In the genomic region with DNA sequence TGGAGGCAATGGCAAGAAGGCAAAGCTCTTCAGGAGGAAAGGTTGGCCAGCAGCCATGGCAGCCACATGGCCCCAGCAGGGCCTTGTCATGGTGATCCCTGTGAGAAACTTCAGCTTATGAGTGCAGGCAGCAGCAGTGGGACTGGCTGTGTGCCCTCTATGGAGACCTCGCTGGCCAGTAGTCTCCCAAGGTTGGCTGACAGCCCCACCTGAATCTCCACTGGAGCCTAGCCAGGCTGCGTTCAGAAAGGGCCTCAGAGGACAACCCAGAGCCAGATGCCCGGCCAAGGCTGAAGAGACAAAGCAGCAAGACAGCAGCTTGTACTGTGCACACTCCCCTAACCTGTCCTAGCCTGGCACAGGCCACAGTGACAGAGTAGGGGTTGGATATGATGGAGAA, we compare ENCODE assay signal across 7 mouse cellular contexts. TPM values are rescaled to one million over a fixed set of nuclear protein-coding genes. Genes with fewer than 3 reads are reported as not detected.
DNase-seq lines count a peak whose midpoint lies in the region; ATAC-seq and TF ChIP-seq lines count a peak whose summit lies in the region.

No protein-coding gene starts in this region.

- no peak for TF ChIP-seq CTCF in lung, postnatal 0 days (IDR thresholded peaks at IDR 0.05)

- H3K27ac ChIP-seq in lung, postnatal 0 days (ENCODE audit: low read length): peak overlapping the region; percentile 71

- no peak overlapping the region for H3K4me3 ChIP-seq in lung, postnatal 0 days (ENCODE audit: low read depth, low read length)

- H3K9ac ChIP-seq in lung, postnatal 0 days (replicated peaks; ENCODE audit: low read depth): no peak overlapping the region

- peaks cover 9% of the 10 kb centered on the region; the same call in 1 of the 2 replicates for H3K36me3 ChIP-seq in lung, postnatal 0 days (ENCODE audit: insufficient read depth, low read length)

- H3K4me2 ChIP-seq in lung, postnatal 0 days (replicated peaks; ENCODE audit: low read depth, low read length): no peak overlapping the region

- ATAC-seq in lung, postnatal 0 days: 0 out of 2 replicates have a peak, but pooled peaks have one; percentile 2

- H3K27me3 ChIP-seq in lung, postnatal 0 days (replicated peaks; ENCODE audit: insufficient read depth, low read length): no peaks in the 10 kb centered on the region

- TF ChIP-seq EP300 in lung, postnatal 0 days (IDR thresholded peaks at IDR 0.05): no peak

- WGBS in lung, postnatal 0 days: 37% methylated on average over 3 of the region's 3 CpGs

- peak; percentile 90 for DNase-seq in MN1 (ENCODE audit: low spot score)
- peak; percentile 87 for DNase-seq in brain, adult 2 months (ENCODE audit: low read depth, low spot score)
- DNase-seq in gastrocnemius, postnatal 4 days (ENCODE audit: low spot score in 2 of 2): peak; percentile 30 to 47
- peak; percentile 93 for DNase-seq in kidney, adult 11 months
- DNase-seq in lung, postnatal 0 days (ENCODE audit: low spot score): peak; percentile 69
- no peak for DNase-seq in right cerebral cortex, postnatal 4 days
- no peak for DNase-seq in spleen, postnatal 14 days (ENCODE audit: low spot score in 2 of 2)

- no peaks in the 10 kb centered on the region for H3K9me3 ChIP-seq in lung, postnatal 0 days (ENCODE audit: low read length)

- peaks cover 4% of the 10 kb centered on the region; the same call in 1 of the 2 replicates for H3K4me1 ChIP-seq in lung, postnatal 0 days (ENCODE audit: insufficient read depth, low read depth, low read length)

RNA-seq across cellular contexts. Expression of gene Gcgr, which starts 8.0 kb away (rescaled TPM):
- under 1 TPM in 1 of 2 experiments, not detected in 1; 0.26 TPM for total RNA-seq in gastrocnemius, postnatal 4 days (2021)
- polyA plus RNA-seq in lung, postnatal 0 days (2015; fragmentation: Nextera tagmentation; extraction: Ambion mirVana): 0.61 and 0.76 TPM in 2 replicates

RNA-seq across cellular contexts. Expression of gene Mcrip1, which starts 11.0 kb away (rescaled TPM):
- 10 to 100 TPM; 74.0 to 81.3 TPM for total RNA-seq in gastrocnemius, postnatal 4 days (2021)
- polyA plus RNA-seq in lung, postnatal 0 days (2015; fragmentation: Nextera tagmentation; extraction: Ambion mirVana): 209 and 215 TPM in 2 replicates

RNA-seq across cellular contexts. Expression of gene Ppp1r27, which starts 12.4 kb away (rescaled TPM):
- total RNA-seq in gastrocnemius, postnatal 4 days (2021): 10 to 100 TPM; 80.7 to 99.3 TPM
- not detected in 2 replicates for polyA plus RNA-seq in lung, postnatal 0 days (2015; fragmentation: Nextera tagmentation; extraction: Ambion mirVana)

RNA-seq across cellular contexts. Expression of gene P4hb, which starts 34.6 kb away (rescaled TPM):
- total RNA-seq in gastrocnemius, postnatal 4 days (2021): 100 to 1,000 TPM; 527 to 538 TPM
- 551 and 555 TPM in 2 replicates for polyA plus RNA-seq in lung, postnatal 0 days (2015; fragmentation: Nextera tagmentation; extraction: Ambion mirVana)

RNA-seq across cellular contexts. Expression of gene Arhgdia, which starts 42.9 kb away (rescaled TPM):
- total RNA-seq in gastrocnemius, postnatal 4 days (2021): 100 to 1,000 TPM; 278 to 300 TPM
- polyA plus RNA-seq in lung, postnatal 0 days (2015; fragmentation: Nextera tagmentation; extraction: Ambion mirVana): 512 TPM in 2 replicates

Comparison
In these comparisons a context has a peak if more than half of its experiments do, and no peak if none do; other contexts are left out.
1. DNase-seq: peak in MN1 (single experiment), brain, adult 2 months (single experiment), gastrocnemius, postnatal 4 days (2 of 2), kidney, adult 11 months (single experiment) and lung, postnatal 0 days (single experiment); none in right cerebral cortex, postnatal 4 days (single experiment) and spleen, postnatal 14 days (0 of 2).